16 mouse cellular contexts compared by ENCODE assay signal in the genomic region with DNA sequence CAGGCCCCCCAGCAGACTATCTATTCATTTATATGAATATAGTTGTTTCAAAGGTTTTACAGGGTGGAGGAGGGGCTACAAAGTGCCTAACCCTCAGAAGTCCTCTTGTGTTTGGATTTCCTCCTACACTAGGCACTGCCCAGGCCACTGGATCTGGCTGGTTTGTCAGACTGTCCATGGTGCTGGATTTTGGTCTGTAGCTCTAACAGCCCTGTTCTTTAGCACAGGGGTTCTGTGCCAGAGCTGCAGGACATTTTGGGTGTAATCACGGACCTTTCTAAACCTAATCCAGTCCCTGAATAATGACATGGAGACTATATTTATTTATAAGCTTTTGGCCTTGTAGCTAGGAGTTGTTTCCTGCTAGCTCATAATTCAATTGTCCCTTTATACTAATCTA.
"Had no signal": no experiment of that assay in that cellular context is flagged by ENCODE, and none has a peak within 500 bp of the region (broad histone marks: within the 10 kb centered on the region; RNA-seq: fewer than 3 reads in every experiment).

No protein-coding gene starts in this region.

- H3K9ac ChIP-seq: liver, embryonic 15.5 days; midbrain, embryonic 15.5 days; neural tube, embryonic 12.5 days had no signal

- H3K4me1 ChIP-seq: limb, embryonic 10.5 days; liver, embryonic 15.5 days; megakaryocyte, embryonic 14.5 days; midbrain, embryonic 15.5 days; neural tube, embryonic 12.5 days had no signal

- H3K4me3 ChIP-seq: limb, embryonic 10.5 days; liver, embryonic 15.5 days; megakaryocyte, embryonic 14.5 days; midbrain, embryonic 15.5 days; neural tube, embryonic 12.5 days had no signal

- DNase-seq: kidney, adult 2 months; lung, adult 2 months; lung, postnatal 14 days; retina, postnatal 1 day; right cerebral cortex, postnatal 4 days; spleen, adult 18-20 months; thymus, adult 18-20 months; thymus, postnatal 14 days had no signal

- ATAC-seq: midbrain, embryonic 15.5 days had no signal

- H3K36me3 ChIP-seq: limb, embryonic 10.5 days; liver, embryonic 15.5 days; midbrain, embryonic 15.5 days; neural tube, embryonic 12.5 days had no signal

- H3K4me2 ChIP-seq: liver, embryonic 11.5 days; liver, embryonic 15.5 days; midbrain, embryonic 11.5 days; midbrain, embryonic 15.5 days; neural tube, embryonic 12.5 days had no signal

- H3K27me3 ChIP-seq: liver, embryonic 15.5 days; megakaryocyte, embryonic 14.5 days; midbrain, embryonic 15.5 days; neural tube, embryonic 12.5 days had no signal

- H3K9me3 ChIP-seq: limb, embryonic 10.5 days; liver, embryonic 15.5 days; midbrain, embryonic 15.5 days; neural tube, embryonic 12.5 days had no signal

- H3K27ac ChIP-seq: limb, embryonic 10.5 days; liver, embryonic 15.5 days; macrophage; midbrain, embryonic 15.5 days; neural tube, embryonic 12.5 days had no signal
